Mouse (Mus musculus): ENCODE results near the gene Gm7168. TPM values are rescaled to one million over a fixed set of nuclear protein-coding genes. Genes with fewer than 3 reads are reported as not detected.
"Not testable (repeated sequence)": the region's sequence is repeated elsewhere in the genome, so short reads cannot be mapped to it uniquely, and the experiment has no call there.

Gene Gm7168
- not detected for polyA plus RNA-seq (2017; shearing (Covaris generic))

DNA sequence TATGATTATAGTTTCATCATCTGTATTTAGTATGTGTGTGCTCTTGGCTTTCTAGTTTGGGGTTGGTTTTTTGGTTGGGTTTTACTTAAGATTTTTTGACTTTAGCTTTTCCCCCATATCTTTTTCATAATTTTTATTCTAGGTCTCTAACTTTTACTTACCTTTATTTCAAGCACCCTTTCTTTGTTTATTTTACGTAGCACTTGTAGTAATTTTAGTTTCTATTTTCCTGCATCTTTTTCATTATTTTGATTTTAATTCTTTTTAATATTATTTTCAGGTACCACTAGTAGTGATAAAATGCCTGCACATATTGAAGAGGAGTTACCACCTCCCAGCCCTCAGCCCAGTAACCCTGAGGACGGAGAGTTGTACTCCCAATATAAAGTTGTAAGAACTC lies at the start of gene Gm7168:
Gene Gm7168, plus strand, starts transcription at position 301 of the 400 bp plus-strand sequence.
- ATAC-seq: not testable (repeated sequence)

DNA sequence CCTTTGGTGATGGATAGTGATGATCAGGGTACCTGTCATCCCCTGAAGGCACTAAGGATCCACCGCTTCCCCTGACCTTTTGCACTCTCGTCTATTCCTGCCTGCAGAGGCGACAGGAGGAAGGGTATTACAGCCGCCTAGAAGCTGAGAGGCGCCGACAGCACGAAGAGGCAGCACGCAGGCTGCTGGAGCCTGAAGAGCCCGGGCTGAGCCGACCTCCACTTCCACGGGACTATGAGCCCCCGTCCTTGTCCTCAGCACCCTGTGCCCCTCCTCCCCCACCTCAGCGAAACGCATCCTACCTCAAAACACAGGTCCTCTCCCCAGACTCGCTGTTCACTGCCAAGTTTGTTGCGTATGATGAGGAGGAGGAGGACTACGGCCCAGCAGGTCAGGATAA lies 49.3 kb upstream of the Gm7168 start:
- no peak for ATAC-seq

DNA sequence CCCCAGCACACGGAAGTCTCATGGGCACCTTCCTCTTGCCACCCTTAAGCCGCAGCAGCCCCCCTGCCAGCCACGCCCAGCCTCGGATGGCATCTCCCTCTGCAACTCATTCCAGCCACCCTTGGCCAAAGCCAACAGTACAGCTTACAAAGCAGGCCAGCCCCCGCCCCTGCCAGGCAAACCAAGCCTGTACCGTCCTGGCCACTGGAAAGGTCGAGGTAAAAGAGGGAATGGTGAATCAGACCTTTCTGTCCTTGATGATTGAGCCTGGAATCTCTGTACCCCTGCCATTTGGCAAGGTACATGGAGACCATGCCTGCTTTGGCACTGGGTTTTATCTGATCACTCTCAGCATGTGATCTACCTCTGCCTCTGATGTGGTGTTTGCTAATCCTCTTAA lies 48.9 kb upstream of the Gm7168 start:
- no peak for ATAC-seq

DNA sequence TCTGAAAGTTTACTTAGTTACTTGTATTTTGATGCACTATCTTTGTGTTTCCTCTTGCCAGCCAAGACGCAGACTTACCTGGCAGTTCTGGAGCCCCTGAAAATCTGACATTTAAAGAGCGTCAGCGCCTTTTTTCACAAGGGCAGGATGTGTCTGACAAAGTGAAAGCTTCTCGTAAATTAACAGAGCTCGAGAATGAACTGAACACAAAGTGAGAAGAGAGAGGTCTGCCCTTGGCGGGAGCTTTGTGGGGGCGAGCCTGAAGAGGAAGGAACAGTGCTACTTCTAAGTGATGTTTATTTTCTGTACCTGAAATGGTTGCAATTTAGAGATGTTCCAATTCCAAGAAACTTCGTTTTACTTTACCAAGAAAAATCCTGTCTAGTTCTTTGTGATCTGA lies 44.4 kb upstream of the Gm7168 start:
- peak; percentile 45 for ATAC-seq

DNA sequence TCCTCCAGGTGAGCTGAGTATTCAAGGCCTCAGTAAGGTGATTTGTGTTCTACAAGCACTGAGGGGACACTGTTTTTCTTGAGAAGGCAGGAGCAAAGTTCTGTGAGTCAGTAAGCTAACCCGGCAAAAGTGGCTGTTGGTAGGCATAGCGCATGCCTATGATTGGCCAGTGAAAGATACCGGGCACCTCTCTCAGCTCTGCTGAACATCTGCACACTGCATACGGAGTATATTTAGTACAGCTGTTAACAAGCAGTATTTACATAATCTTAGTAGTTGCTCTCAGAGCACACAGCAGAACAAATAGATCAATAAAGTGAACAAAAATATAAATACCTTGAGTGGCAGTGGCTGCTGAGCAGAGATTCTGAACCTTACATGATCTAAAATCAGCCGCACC lies 41.1 kb upstream of the Gm7168 start:
- no peak for ATAC-seq

DNA sequence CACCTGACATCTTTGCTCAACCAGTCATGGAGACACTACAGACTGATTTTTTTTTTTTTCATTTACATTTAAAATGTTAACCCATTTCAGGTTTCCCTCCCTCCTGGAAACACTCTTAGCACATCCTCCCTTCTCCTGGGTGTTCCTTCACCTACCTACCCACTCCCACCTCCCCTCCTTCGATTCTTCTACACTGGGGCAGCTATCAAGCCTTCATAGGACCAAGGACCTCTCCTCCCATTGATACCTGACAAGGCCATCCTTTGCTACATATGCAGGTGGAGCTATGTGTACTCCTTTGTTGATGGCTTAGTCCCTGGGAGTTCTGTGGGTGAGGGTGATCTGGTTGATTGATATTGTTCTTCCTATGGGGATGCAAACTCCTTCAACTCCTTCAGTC lies 40.5 kb upstream of the Gm7168 start:
- no peak for ATAC-seq

DNA sequence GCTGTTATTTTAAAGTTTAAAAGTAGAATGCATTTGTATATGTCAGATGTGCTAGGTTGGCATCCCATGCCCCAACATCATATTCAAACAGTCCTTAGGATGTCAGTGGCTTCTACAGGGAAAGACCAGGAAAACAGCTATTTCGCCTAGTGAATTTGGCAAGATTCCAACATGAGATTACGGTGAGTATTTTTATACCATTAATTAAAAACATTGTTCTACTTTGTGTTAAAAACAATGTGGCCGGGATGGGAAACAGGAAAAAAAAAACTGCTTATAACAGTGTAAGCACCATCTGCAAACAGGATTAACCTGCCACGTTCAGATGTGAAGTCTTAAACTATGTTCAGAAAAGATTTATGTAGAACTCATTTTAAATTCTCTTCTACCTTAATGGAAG lies 34.2 kb upstream of the Gm7168 start:
- no peak for ATAC-seq

DNA sequence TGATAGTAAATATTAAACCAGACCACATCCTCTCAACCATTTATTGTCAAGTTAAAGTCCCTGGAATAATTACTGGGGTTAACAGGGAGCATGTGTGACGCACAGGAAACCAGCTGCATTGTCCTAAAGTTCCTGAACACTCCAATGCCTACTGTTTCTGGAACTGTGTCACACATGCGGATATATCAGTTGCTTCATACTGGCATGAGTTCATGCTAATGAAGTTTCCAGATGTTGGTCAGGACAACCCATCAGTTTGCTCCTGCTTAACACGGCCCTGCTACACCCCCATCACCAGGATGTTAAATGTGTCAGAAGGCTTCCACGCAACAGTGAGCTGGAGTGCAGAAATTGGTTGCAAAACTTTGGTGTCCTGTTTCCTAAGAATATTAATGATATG lies 33.6 kb upstream of the Gm7168 start:
- no peak for ATAC-seq

DNA sequence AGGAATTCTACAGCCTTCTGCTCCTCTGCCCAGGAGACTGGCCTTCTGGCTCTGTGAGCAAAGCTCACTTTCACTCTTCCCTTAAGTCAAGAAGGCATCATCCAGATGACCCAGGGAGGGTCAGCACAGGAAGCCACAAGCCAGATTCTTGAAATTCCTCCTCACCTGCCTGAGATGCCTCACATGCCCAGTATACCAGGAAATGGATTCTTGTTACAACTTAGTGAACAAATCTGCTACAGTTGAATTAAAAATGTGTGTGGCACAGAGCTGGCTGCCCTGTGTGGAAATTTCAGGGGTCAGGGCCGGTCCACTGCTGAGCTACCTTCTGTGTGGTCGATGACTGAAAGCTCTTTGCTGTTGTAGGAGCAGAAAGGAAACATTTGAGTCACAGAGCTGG lies 27.4 kb upstream of the Gm7168 start:
- ATAC-seq: no peak

DNA sequence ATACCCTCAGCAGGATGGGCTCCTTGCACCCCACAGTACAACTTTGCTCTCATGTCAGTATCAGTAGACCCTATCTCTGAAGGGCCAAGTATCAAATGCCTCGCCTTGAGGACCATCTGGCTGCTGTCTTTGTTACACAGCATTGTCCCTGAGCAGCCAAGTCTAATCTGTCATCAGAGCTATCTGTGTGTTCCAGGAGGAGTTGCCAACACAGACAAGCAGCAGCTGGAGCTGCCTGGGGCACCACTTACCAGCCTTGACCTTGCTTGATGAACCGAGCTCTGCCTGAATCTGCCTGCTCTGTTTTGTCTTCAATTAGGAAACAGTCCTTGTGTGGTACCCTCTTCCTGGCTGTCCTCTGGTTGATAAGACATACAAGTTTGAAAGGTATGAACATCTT lies 24.8 kb upstream of the Gm7168 start:
- ATAC-seq: no peak

DNA sequence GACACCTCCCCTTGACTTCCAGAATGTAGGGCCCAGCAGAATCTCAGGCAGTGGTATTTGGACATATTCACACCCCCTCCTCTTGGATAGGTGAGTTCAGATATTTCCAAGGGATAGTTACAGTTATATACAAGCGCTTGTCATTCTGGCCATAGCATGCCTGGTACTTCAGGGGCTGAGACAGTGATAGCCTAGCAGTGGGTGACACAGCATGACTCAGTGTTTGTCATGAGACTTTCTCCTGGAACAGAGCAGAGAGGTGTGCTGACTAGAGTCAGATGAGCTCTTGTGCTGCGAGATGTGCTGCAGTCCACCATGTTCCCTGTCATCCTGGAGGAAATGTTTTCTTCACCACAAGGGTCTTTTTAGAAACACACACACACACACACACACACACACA lies 23.6 kb upstream of the Gm7168 start:
- ATAC-seq: no peak

DNA sequence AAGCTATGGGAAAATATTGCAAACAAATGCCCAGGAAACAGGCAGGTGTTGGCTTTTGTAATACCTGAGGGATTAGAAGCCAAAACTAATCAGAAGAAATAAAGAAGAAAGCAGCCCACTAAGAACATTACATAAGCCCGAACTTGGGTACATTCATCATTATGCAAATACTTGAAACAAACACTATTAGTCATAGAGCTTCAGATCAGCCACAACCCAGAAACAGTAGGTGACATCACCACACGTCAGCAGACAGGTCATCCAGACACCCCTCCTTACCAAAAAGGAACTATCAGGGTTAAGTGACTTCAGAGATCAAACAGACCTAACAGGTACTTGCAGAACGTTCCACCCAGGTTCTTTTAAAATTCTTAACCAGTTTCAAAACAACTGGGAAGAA lies 22.2 kb upstream of the Gm7168 start:
- no peak for ATAC-seq

DNA sequence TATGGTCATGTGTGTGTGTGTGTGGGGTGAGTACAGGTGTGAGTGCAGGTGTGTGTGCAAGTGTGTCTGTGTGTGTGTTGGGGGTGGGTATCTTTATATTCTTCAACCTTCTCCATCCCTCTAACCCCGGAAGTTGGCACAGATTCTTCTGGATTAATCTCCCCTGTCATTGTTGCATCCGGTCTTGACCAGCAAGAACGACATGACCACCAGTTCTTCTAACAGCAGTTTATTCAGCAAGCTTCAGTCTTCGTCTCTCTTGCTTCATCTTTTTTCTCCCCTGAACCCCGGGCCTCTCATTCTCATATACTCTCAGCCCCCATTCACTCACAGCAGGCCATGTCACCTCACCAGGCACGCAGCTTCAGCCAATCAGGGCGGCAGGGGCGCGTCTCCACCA lies 17.8 kb upstream of the Gm7168 start:
- no peak for ATAC-seq

DNA sequence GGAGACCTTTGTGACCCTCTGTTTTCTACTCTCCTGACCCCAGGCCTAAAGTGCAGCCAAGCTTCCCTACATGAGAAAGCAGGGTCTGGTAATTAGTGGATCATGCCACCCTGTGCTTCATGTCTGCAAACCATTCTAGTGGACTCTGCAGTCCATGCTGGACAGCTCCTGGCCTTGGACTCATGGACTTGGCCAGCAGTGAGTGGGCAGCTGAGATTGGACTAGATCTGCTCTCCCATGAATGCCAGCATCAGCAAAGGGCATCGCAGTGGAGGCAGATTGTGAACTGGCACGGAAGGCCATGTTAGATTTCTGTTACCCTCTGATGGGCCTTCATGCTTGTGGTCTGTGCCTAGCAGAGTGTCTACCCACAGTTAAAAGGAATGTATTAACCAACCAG lies 12.8 kb upstream of the Gm7168 start:
- ATAC-seq: not testable (repeated sequence)

DNA sequence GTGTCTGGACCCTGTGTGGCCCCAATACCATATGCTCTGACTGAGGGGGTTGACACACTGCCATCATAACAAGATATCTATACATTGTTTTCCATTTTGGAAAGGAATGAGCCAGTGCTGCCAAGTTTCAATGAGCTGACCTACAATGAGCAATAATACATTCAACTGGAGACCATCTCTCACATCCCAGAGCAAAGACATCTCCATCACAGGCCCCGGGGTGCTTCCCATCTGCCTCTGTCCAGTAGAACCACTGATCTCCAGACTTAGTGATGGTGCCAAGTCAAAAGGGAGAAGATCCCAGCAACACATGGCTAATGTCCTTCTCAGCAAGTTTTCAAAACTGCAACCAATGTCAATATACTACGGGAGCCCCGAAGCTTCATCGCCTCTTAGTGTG lies 10.4 kb upstream of the Gm7168 start:
- no peak for ATAC-seq

DNA sequence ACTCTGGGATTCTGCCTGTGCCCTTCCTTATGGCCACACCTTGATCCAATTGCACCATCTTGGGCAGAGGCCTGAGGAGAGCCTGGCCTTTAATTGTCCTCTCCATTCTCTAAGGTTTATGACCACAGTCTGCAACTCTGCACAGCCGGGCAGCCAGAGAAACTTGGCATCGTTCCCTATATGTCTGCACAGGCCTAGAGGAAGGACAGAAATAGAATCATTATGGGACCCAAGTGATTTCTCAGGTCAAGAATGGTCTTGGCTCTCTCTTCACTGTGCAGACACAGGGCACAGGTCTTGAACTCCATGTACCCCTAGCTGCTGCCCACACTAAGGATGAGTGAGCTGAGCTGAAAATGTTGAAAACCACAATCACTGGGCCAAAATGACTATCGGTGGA lies 9.5 kb upstream of the Gm7168 start:
- no peak for ATAC-seq

DNA sequence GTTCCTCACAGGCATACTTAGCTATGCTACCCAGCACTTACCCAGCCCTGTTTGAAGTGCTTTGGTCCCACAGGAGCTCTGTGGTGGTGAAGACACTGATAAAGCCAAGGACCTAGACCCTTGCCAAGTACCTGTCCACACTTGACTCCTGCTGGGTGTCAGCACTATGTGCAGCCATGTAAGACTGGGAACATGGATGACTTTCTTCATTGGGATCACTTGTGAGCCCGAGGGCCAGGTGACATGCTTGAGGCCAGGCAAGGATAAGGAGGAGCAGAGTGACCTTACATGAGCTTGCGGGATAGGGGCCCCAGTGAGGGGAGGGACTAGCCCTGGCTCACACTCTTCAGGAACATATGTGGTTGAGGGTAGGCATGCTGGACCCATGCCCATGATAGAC lies 8.9 kb upstream of the Gm7168 start:
- not testable (repeated sequence) for ATAC-seq

DNA sequence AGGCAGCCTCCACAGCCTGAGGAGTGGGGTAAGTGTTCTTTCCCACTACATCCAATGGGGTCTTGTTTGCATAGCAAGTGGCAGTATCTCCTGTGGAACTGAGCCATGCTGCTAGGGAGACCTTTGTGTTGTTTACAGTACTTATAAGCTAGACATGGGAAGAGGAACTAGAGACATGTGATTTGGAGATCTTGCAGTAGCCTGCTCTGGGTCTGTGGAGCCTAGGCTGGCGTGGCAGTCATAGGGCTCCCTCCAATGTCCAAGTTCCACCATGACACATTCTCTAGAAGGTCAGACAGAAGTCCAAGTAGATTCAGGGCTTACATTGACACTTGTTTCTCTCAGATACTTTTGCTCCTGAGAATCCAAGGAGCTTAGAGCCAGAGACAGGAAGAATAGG lies 7.7 kb upstream of the Gm7168 start:
- ATAC-seq: no peak

DNA sequence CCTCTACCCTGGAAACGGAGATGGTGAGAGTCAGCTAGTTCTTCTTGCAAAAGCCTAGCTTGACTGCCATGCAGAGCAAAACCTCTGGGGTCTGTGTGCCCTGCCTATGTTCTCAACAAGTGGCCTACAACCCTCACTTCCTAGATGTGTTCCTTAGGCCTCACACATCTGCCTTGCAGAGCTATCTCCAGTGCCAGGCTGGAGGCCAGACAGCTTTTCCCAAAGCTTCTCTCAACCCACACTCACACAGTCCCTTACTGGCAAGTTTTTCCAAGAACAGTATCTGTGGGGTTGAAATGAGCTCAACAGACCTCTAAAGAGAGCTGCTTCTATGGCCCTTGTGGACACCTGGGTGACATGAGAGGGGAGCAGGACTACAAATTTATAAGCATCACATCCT lies 3.4 kb downstream of the Gm7168 start:
- ATAC-seq: not testable (repeated sequence)

DNA sequence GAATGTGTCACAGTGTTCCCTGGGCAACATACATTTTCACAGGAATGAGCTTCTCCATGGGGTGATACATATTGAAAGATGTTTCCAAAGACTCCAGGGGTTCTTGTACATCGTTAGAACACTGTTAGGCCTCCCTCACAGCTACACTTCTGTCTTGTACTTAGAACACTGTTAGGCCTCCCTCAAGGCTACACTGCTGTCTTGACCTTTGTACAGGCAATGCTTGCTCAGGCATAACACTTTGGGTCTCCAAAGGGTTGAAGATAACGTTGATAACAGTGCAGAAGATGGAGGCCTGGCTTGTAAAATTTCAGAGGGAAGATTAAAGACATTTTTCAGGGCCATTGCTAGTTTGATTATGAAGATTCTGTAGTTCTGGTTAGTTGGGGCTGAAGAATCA lies 10.0 kb downstream of the Gm7168 start:
- not testable (repeated sequence) for ATAC-seq

DNA sequence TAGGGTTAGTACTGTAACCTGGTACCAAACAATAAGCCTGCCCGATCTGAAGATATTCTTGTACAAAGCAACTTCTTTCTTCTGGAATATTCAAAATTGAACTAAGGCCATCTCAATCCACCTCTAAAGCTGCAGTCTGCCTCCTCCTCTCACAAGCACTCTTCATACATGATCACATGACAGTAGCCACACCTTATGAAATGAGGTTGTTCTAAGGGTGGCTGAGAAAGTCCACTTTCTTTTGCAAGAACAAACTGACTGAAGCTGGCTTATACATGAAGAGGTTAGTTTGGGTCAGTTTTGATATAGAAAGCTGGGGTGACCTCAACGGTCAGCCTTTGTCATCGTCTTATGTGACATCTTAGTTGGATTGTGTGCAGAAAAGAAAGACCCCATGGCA lies 14.1 kb downstream of the Gm7168 start:
- not testable (repeated sequence) for ATAC-seq

DNA sequence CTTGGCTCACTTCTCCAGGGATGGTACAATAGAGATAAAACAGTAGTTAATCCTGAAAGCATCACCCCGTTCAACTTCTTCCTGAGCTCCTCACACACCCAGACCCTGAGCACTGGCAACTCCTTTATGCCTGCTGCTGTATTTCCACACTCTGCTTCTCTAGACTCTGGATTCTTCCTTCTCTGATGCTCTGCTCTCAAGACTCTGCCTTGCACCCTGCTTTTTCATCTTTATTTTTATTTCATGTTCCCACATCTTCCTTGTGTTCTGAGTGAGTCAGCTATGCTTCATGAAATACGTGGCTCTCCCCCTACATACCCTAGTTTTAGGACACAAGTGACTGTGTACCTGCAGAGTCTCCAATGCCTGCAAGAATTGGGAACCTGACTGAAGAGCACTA lies 16.9 kb downstream of the Gm7168 start:
- not testable (repeated sequence) for ATAC-seq

DNA sequence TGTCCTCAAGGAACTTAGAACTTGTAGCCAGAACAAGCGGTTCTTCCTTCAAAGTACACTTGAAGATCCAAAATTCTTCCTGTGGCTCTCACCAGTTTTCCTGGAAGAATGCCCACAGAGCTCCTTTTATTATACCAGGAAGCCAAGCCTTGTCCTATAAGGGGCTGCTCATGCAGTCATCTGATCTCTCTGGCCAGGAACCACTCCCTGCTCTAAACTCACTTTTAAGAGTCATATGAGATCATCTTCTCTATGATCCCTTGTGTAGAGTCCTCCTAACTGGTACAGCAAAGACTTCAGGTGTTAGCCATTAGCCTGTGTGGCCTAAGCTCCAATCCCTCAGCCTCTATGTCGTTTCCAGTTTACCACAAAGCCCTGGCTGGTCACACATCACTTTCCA lies 21.7 kb downstream of the Gm7168 start:
- not testable (repeated sequence) for ATAC-seq

DNA sequence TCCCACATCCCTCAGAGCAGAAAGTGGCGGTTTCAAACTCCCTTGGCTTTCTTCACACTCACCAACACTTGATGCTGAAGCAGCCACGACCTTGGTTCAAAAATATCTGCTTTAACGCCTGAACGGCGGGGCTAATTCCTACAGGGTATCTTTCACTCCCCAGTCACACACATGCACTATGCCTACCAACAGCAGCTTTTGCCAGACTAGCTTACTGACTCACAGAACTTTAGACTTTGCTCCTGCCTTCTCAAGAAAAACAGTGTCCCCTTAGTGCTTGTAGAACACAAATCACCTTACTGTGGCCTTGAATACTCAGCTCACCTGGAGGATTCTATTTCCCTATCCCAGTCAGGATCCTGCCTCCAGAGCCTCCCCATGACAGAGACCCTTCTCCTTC lies 22.6 kb downstream of the Gm7168 start:
- ATAC-seq: not testable (repeated sequence)

DNA sequence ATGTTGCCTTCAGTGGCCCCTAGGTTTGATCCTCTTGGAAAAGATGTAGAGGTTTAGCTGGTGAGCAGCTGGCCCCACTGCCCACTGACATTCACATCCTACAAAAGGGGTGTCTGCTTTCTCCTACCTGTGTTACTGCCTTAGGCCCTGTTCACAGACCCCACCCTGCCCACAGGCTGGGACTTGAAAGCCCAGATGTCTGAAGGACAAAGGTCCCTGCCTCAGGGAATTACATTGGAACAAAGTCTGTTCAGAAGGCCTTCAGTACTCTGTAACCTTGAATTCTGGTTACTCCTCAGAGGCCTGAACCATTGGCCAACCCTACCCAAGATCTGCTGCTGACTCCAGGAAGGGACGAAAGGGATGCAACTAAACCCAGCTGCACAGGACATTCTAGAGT lies 39.5 kb downstream of the Gm7168 start:
- no peak for ATAC-seq

DNA sequence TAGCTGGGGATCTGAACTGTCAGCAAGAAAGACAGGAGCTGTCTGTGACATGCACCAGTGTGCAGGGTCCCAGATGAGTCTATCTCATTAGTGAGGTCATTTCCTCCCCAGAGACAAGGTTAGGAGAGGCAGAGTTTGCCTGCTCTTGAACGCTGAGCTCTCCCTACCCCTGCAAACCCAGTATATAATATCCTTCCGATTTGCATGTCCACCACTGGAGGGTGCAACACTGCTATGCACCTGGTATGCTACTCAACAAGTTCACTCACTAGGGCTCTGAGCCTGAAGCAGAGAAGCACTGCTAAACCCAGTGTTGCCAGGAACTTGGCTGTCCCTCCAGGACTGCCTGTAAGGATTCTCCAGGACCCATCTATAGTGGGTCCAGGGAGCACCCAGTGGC lies 45.3 kb downstream of the Gm7168 start:
- not testable (repeated sequence) for ATAC-seq

Measured in inflammation-experienced regulatory T-cells, adult 6 months (primary cell).